Mouse (Mus musculus) adrenal gland, postnatal 36 days (tissue): ENCODE measurements at regions not wholly inside any gene's neighbourhood (a gene's known extent, or its start where the extent isn't known, plus 50 kb on each side); places are given as distances from the start of the nearest gene placed in this dataset.

Experiments used
- DNase-seq, 2 experiments: peaks; one replicate each; pipeline ENCODE4 v3.0.0; 2021; ENCODE audit warnings: mixed read lengths in 1 of 2

DNA sequence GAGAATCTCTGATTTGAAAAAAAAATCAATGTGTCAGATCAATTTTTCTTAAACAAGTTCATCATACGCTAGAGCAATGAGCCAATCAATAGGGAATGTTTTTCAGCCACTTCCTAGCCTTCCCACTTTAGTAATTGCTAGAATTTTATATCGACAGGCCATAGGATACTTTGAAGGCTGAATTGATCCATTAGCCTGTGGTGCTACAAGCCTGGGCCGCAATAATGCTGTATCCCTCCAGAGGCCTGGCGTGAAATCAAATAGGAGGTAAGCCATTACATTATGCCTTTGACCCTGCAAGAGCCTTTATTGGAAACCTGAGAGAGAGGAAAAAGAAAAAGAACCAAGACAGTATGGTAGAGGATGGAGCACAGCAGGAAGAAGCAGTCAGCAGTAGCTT lies 53.7 kb upstream of the Gm11232 start:
- no peak for DNase-seq

DNA sequence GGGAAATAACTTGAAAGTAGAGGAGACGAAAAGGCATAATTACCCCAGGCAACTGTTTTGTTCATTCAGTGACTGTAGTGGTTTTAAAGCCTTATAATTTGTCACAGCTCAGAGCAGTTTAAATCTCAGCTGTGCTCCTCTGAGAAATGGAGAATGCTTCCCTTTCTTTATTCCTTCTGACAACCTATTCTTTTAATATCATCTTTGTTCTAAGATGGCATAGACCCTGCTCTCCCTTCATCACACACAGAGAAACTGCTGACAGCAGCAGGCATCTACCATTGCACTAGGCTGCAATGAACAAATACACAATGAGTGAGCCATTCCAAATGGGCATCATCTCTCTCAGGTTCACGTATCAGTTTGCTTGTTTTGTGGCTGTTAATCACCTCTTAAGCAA lies 50.5 kb upstream of the Gm11232 start:
- DNase-seq, result no peak
